Mouse (Mus musculus) thymus, adult 2 months (tissue): ENCODE measurements around the gene Unc13d.

Source experiments
- CTCF ChIP-seq: fragments of 200-500 bp; IDR thresholded peaks from 2 replicates; pipeline ENCODE4 v1.5.1; 2012; ENCODE audit warnings: mild to moderate bottlenecking, control low read depth, low read length, moderate library complexity, borderline replicate concordance; ENCODE audit not compliant: control insufficient read depth, poor library complexity, insufficient read depth; ENCODE audit errors: extremely low read depth
- POLR2A ChIP-seq: fragments of 200-500 bp; IDR thresholded peaks from 2 replicates; pipeline ENCODE4 v1.6.1; 2012; ENCODE audit warnings: mild to moderate bottlenecking, low read length, control low read depth, moderate library complexity; ENCODE audit not compliant: control insufficient read depth, poor library complexity, insufficient read depth; ENCODE audit errors: extremely low read depth

GRCm38 (mm10) chr11:116061641-116062415, 15.9 kb downstream of the Unc13d start:
- TF ChIP-seq POLR2A (no peak), CTCF (no peak)
